Mouse (Mus musculus): ENCODE measurements around the gene Ntrk3. TPM values are rescaled to one million over a fixed set of nuclear protein-coding genes. Genes with fewer than 3 reads are reported as not detected.

Ntrk3 gene
- total RNA-seq, 2 experiments from 2014 or later: 1.6 to 1.9 TPM

DNA sequence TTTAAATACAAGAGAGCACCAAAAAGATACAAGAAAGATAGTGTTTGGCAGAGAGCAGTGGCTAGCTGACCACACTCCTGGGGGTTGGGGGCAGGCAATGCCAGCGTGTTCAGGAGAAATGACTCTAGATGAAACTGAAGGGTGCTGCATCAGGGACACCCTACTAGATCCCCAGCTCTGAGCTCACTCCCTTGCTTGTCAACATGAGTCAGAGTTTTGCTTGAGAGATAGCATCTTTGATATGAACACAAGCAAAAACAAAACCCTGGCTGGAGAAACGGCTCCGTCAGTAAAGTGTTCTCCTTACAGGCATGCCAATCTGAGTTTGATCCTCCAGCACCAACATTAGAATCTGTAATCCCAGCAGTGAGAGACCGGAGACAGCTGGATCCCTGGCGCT lies 189.1 kb downstream of the Ntrk3 start:
- DNase-seq (ENCODE audit: low spot score): no peak
- intact Hi-C loops (cut with DNase I): no loop called here

DNA sequence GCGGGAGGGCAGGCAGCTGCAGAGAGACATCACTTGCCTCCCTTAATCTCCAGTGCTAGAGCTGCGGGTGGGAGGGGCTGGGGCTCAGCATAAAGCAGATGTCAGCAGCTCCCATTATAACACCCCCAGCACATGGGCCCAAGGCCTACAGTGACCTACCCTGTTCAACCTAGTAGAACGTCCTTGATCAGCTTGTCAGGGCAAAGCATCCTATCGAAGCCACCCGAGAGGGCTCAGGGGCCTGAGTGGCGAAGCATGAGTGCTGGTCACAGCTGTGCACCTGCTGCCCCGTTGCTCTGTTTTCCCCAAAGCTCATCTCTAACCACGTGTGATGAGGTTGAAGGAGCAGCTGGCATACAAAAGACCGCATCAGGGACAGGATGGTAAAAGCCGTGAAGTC lies 191.3 kb downstream of the Ntrk3 start:
- no peak for DNase-seq (ENCODE audit: low spot score)

DNA sequence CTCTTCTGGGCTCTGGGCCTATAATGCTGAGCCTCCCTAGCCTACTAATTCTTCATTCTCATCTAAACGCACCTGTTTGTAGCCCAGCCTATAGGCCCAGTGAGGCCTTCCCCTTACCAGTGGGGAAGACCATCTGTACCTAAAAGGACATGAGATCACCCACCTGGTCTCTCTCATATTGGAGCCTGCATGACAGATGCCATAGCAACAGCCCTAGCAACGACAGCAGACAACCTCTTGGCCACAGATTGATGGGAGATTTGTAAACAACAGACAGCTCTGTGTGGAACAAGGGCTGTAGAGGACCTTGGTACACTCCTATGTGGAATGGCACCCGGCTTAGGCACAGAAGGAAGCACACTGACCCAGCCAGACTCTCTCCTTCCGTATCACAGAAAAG lies 195.3 kb downstream of the Ntrk3 start:
- intact Hi-C loops (cut with DNase I): no loop called here
- DNase-seq (ENCODE audit: low spot score): no peak

More for the DNA sequence above, 191.3 kb downstream of the Ntrk3 start:
- intact Hi-C loops (cut with DNase I): no loop called here

DNA sequence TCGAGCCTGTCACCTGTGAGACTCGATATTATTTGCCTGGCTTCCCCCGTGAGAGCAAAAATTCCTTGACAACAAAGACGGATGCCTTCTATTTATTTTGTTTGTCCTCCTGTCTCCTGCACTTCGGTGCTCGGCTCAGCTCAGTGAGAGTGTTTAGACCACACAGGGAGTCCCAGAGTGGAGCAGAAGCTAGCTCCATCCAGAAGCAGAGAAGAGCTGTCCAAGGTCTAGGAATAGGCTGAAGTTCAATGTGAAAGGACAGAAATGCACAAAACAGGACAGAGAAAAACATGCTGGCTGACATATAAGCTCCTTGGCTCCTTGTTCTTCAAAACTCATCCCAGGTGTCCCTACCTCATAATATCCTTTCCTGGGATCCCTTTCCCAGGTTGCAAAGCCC lies 207.5 kb downstream of the Ntrk3 start:
- no peak for DNase-seq (ENCODE audit: low spot score)
- intact Hi-C loops (cut with DNase I): no loop called here

DNA sequence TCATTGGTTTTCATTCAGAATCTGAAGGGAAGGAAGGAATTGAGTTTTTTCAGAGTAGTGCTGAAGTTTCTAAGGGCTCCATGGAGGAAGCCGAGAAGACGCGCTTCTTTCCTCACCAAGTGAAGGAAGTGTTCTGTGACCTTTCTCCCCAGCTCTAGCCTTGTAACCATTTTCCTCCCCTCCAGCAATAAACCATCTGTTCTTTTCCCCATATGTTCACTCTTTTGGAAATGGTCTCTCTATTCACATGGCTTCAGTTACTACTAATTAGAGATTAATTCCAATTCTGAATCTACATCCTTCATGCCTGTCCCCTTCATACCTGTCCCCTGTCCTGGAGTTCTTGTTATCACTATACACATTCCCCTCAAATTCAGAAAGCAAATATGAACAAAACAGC lies 209.8 kb downstream of the Ntrk3 start:
- intact Hi-C loops (cut with DNase I): no loop called here
- no peak for DNase-seq (ENCODE audit: low spot score)

DNA sequence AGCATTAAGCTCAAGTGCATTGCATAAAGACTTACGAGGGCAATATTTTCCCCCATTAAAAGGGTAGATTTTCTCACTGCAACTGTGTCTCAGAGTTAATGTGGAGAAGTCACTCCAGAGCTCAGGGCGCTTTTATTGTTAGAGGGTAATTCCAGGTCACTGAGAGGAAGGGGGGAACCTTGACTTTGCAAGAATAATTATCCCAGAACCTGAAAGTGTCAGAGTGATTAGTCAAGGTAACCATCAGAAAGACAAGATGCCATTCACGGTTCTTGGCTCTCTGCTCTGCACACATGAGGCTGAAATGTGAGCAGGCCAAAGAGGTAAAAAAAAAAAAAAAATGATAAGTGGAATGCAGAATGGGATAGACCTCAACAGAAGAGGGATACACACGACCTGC lies 210.2 kb downstream of the Ntrk3 start:
- DNase-seq (ENCODE audit: low spot score): no peak
- intact Hi-C loops (cut with DNase I): no loop called here

DNA sequence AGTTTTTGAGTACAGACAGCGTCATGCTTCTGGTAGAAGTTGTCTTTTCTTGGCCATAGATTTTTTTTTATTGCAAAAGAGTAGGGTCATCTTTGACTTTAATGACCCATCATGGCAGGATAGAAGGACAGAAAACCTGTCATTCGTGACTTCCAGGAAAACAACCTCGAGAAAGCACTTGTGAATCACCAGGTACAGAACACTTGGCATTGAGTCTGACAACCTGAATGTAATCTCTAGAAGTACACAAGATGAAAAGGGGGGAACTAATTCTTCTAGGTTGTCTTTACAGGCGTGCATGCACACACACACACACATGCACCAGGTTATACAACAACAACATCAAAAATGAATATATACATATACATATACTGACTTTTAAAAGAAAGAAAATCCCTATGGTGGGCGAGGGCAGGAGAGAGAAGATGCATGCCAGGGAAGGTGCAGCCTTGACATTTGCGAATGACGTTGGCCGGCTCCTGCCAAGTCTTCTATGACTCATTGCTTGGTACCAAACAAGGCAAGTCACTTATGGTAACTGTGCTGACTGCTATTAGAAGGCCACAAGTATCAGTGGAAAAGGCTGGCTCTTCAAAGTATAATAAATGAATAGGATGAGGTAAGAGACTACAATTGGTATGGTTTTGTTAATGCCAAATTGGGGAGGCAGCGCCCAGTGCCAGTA lies 217.4 kb downstream of the Ntrk3 start:
- intact Hi-C loops (cut with DNase I): no loop called here
- no peak for DNase-seq (ENCODE audit: low spot score)

DNA sequence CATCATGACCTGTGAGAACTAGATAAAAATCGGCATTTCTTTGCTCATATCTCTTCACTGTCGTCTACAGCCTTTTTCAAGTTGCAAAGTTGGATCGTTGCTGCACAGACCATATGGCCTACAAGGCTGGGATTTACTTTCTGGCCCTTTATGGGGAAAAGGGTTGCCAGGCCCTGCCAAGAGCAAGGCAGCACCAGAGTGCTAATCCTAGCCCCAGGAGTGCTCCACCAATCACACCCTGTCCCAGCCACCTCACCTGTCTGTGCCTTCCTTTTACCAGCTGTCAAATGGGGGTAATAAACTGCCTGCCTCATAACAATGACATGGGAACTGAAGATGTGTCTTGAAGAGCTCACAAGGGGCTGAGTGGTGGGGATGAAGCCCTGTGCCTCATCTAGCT lies 218.1 kb downstream of the Ntrk3 start:
- no peak for DNase-seq (ENCODE audit: low spot score)
- intact Hi-C loops (cut with DNase I): no loop called here

DNA sequence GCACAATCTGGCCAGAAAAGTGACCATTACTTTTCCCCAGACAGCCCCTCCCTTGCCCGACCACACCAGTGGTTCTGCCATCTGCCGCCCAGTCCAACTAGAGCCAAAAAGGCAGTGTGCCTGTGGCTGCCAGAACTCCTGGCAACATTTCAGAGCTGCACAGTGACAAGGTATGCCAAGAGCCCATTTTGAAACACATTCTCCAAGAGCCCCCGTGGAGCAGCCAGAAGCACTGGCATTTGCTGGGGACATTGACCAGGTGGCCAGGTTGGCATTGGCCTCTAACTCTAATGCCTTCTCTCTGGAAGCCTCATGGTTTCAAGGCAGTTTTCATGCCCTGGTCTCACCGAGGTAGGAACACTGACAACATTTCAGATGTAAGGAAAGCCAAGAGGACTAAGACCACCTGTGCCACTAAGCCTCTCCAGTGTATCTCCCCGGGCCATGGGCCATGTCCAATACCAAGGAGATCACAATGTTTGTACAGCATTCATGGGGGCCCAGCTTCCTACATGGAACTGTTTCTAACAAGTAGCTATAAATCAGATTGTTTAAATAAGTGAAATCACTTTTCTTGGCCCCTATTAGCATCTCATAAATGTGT lies 218.9 kb downstream of the Ntrk3 start:
- intact Hi-C loops (cut with DNase I): no loop called here
- peak; percentile 1 for DNase-seq (ENCODE audit: low spot score)

DNA sequence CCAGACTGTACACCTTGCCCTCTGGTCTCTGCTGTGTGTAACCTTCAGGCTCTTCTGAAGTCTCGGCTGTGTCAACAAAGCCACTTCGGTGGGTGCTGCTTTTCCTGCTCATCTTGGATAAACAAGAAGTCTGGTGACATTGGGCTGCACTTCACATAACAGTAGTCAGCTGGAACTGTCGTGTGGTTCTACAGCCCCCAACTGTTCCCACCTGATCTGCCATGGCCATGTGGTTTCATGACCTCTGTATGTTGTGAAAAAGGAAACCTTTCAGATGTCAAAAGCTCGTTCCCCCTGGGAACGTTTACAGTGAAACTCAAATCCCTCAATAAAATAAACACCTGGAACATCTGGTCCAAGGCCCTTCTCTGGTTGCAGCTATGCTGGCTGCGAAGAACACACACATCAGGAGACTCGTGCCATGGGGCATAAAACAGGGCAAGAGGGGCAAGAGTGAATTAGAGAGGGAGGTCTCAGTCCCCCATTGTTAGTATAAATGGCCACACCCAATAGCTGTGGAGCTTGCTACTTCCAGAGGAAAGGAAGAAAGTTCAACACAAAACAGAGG lies 222.7 kb downstream of the Ntrk3 start:
- DNase-seq (ENCODE audit: low spot score): no peak
- intact Hi-C loops (cut with DNase I): no loop called here

DNA sequence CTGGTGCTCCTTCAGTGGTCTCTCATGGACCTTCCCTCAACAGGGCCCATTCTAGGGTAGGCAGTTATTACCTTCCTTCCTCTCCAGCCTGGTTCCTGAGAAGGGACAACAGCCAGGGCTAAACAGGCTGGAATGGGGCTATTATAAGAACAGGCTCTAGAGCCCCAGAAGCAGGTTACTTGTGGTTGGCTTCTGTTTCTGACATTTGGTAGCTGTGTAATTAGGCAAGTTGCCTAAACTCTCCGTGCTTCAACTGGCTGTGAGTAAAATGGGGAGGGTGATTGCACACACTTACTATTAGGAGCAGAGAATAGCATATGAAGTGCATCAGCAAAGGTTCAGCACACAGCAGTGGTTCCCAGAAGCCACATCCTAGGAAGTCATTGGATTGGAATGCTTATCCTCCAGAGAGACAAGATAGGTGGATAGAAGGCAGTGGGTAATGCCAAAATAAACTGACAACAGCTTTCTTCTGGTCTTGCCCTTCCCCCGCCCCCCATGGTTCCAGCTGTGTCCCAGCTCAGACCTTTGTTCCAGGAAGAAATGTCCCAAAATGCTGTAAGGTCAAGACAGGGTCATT lies 230.7 kb downstream of the Ntrk3 start:
- intact Hi-C loops (cut with DNase I): no loop called here
- no peak for DNase-seq (ENCODE audit: low spot score)

DNA sequence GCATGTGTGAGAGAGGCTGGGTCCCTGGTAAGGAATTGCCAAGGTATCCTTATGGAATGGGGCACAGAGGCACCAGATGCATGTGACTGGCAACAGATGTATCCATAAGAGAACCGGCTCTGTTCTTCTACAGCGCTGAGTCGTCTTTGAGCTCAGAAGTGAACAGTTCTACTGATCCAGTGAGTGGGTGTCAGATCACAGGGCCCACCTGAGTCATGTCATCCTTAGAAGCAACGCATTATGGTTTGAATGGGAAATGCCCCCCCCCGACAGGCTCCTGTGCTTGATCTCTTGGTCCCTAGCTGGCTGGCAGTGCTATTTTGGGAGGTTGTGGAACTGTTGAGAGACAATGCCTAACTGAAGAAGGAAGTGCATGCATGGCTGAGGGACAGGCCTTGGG lies 236.9 kb downstream of the Ntrk3 start:
- intact Hi-C loops (cut with DNase I): no loop called here
- no peak for DNase-seq (ENCODE audit: low spot score)

DNA sequence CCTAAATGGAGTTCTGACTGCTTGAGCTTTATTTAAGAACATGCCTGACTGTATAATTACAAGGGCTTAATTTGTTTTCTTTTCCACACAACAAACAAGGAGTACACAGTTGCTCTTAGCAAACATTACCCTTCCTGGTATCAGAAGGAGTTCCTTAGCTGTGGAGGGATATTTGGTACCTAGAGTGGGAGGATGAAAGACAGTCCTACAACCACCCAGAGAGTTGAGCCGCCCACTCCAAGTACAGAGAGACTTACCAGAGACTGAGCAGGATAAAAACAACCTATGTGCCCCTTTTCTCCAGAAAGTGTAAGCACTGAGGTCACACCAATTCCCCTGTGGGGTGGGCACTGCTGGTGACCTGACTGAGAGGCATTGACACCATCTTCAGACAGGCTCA lies 237.8 kb downstream of the Ntrk3 start:
- intact Hi-C loops (cut with DNase I): no loop called here
- no peak for DNase-seq (ENCODE audit: low spot score)

DNA sequence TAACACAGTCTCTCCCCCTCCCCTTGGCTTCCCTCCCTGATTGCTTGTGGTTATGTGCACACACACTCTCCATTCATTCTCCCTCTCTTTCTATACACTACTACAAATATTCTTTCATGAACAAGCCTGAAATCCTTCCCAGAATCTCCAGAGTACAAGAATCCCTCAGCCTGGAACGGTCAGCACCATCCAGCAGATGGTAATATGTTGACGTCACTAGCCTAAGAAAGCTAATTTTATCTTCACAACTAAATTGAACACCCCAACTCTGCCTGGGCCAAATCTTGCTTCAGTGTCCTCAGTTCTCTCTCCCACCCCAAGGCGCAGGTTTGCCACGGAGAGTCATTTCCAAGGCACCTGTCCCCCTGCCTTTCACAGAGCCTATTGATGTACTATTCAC lies 239.5 kb downstream of the Ntrk3 start:
- no peak for DNase-seq (ENCODE audit: low spot score)
- intact Hi-C loops (cut with DNase I): no loop called here

DNA sequence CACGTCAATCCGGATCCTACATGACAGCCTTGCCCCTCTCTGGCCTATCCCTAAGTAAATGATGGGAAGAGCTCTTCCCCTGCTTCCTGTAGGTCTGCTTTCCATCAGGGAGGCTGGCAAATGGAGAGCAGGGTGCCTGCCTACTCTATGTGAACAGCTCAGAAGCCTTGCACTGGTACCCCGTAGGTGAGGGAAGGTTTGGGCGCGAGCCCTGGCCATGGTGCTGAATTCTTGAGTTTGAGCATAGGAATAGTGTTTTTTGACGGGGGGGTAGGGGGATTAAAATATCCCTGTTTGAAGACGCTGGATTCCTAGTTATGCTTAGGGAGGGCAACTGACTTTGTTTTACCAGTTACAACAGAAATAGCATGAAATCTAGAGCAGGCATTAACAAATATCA lies 240.0 kb downstream of the Ntrk3 start:
- intact Hi-C loops (cut with DNase I): no loop called here
- DNase-seq (ENCODE audit: low spot score): no peak

DNA sequence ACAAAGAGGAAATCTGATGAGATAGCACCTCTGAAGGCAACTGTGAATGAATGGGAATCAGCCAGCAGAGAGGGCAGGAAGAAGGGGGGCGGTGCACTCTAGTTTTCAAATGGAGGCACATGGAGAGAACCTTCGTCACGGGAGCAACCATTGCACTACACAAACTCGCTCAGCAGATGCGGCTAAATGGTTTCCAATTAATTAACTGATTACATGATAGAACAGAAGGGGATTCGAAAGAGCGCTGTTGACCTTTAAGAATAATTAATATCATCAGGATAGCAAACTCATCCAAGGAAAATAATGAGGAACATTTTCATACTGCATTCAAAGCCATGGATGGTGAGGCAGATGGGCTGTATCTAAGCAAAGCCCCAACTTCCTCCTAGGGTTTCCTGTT lies 244.2 kb downstream of the Ntrk3 start:
- no peak for DNase-seq (ENCODE audit: low spot score)
- intact Hi-C loops (cut with DNase I): no loop called here

DNA sequence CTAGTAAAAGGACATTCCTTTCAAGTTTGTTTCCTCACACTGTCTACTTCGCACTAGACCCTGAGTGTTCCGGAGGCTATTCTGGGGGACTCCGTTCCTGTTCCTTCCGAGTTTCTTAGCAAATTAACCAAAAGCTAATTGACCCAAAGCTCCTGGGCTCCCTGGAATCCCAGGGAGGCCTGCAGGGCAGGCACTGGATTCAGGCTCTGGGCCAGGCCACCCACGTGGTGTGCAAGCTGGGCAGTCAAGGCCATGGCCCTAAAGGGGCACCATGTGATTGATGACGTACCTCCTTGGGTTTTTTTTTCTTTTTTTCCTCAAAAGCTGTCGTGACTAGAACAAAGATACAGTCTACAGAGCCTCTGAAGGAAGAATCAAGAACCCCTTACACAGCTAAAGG lies 246.6 kb downstream of the Ntrk3 start:
- intact Hi-C loops (cut with DNase I): no loop called here
- DNase-seq (ENCODE audit: low spot score): no peak

DNA sequence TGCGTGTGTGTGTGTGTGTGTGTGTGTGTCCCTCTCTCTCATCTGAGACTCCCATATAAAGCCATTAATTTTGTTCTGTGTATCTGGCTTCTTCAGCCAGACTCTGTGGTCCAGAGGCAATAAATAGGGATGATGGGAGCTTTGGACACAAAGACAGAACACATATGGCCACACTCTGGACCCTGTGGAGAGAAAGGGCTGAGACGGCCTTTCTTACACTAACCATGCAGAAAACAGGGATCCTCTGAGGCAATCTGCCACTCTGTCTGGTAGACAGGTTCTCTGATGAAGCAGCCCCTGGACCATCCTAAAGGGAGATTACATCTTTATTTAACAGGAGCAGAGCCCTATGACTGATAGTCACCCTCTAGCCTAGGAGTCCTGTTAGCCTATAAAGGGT lies 253.5 kb downstream of the Ntrk3 start:
- no peak for DNase-seq (ENCODE audit: low spot score)
- intact Hi-C loops (cut with DNase I): no loop called here

DNA sequence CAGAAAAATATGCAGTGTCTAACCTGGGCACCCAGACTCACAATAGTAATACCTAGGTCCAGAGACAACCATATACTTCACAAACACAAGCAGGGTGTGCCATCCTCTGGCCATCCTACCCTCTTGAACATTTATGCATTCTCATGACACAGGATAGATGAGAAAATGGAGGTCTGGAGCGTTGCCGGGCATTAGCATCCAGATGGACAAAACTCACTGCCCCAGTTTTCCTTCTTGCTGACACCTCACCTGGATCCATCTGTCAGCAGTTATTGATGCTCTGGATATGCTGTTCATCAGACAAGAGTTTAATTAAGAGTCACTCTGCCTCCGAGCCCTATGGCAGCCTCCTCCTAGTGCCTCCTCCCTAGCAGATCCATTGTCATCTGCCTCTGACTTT lies 254.1 kb downstream of the Ntrk3 start:
- intact Hi-C loops (cut with DNase I): no loop called here
- no peak for DNase-seq (ENCODE audit: low spot score)

DNA sequence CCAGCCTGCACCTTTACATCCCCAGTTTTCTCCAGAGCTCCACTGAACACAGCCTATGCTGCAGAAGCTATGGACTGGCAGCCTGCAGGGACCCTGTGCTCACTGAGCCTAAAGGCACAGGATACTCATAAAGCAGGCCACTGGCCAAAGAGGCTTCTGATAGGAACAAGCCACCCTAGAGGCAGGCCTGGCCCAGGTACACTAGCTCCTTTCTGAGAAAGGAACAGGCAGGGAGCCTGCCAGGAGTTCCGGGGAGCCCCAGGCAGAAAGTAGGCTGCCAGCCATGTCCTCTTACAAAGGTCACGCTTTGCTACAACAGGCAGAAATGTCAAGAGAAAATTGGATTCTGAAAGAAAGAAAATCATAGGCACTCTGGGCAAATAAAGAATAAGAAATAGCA lies 254.8 kb downstream of the Ntrk3 start:
- intact Hi-C loops (cut with DNase I): no loop called here
- DNase-seq (ENCODE audit: low spot score): no peak

DNA sequence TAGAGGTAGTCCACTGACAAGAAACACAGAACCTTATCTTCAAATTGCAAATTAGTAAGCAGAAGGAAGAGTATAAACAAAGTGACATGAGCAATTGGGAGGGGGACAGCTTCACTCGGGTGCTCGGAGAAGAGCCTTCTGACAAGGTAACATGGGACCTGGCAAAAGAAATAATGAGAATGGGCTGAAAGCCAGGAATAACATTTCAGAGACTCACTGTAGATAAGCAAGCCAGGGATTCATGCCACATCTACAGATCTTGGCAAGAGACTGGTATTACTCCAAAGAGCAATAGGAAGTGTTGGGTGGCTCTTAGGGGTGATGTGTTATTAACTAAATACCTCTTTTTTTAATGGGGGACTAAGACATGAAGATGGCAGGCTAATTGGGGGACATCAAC lies 258.9 kb downstream of the Ntrk3 start:
- no peak for DNase-seq (ENCODE audit: low spot score)
- intact Hi-C loops (cut with DNase I): no loop called here

DNA sequence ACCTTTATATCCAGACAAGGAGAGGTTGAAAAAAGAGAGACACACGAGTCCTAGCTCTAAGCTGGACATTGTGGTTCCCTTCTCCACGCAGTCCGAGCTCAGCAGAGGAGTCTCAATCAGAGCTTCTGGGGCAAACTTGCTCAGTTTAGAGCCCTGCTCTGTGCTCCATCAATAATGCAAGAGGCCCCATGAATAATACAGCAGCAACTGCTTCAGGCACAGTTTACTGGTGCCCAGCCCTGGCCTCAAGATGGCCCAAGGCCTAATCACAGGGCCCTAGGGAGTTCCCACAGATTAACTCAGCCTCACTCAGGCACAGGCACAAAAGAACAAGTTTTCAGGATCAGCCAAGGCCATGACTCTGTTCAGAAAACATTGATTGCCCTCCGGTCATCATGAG lies 266.1 kb downstream of the Ntrk3 start:
- intact Hi-C loops (cut with DNase I): no loop called here
- DNase-seq (ENCODE audit: low spot score): no peak
